Mouse (Mus musculus) kidney, adult 11 months (tissue): ENCODE results near the gene Gm49721.
A peak's percentile ranks its signal among the peaks of the same experiment; 100 is the strongest.
"Not testable (repeated sequence)": the region's sequence is repeated elsewhere in the genome, so short reads cannot be mapped to it uniquely, and the experiment has no call there.

Source experiments
- DNase-seq: peaks from one replicate; pipeline ENCODE4 v3.0.0; 2022

Gm49721 gene

DNA sequence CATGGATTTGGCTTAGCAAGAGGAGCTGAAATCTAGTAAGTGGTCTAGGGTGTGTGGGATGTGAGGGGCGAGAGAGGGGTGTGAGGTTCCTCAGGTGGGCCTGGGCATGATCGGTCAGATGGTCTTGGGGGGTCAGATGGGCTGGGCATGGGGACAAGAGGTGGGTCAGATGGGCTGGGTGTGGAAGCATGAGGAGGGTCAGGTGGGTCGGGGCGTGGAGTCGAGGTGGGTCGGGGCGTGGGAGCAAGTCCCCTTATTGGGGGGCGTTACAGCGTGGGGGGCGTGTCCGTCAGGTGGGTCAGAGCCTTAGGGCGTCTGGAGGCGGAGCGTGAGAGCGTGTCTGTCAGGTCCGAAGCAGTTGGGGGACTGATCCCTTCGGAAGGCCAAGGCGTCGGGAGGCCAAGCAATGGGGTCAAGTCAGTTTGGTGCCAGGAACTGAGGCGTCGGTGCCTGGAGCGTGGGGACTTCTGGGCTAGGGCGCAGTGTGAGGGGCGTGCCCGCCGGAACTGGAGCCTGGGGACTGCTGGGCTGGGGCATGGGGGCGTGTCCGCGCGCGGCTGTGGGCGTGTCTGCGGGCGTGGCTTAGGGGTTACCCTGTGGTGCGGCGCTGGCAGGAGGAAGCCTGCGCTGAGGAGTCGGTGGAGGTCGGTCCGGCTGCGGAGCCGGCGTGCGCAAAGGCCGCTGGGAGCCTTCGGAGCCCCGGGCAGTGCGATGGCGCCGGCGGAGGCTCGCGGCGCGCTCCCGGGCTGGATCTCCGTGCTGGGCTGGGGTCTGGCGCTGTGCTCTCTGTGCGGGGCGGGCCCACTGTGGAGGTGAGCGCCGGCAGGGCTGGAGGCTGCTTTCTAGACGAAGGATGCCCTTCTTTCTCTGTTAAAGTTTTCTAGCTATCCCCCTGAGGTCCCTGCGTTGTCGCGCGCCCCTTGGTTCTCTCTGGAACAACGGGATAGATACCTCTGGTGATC is at the start of gene Gm49721:
TSS of gene Gm49721 (plus strand) at position 618 of the 962 bp plus-strand sequence.
- DNase-seq = peak; percentile 89

DNA sequence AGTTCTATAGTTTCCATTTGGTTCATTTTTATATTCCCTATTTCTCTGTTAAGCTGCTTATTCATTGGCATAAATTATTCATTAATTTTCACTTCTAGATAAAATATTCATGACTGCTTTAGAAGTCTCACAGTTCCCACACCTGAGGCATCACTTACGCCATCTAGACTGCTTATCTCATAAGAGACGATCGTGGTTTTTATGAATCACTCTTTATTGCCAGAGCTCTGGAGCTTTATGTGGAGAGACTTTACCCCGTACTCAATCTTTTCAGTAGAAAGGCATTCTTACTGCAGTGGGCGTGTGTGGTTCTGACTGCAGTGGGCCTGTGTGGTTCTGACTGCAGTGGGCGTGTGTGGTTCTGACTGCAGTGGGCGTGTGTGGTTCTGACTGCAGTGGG is 47.1 kb upstream of the Gm49721 start:
- DNase-seq = not testable (repeated sequence)

- DNase-seq = not testable (repeated sequence)
These were observed 36.1 kb upstream of the Gm49721 start for GRCm38 (mm10) chr17:6942560-6942959.

- DNase-seq = not testable (repeated sequence)
These were observed 31.1 kb upstream of the Gm49721 start for GRCm38 (mm10) chr17:6947637-6947983.

GRCm38 (mm10) chr17:6947984-6948768 is 30.5 kb upstream of the Gm49721 start, which contains the start of gene Rsph3b:
Rsph3b (minus strand) TSS chr17:6948682.
- peak; percentile 91 for DNase-seq

DNA sequence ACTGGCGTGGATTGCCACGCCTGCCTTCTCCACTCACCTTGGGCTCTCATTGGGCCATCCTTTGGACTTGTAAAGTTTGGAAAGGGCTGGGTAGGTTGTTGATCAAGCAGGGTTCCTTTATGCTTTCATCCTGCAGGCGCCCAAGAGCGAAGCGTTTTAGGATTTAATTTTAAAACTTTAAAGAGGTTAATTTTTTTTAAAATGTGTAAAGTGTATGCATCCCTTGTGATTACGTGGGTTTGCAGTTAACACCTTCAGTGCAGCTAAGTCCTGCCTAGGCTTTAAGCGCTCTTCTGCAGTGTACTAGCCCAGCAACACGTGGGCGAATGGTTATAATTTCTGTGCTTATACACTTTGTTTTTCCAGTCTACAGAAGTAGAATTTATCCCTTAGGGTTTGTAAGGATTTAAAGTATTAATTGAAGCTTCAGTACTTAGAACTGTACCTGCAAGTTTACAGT is 29.9 kb upstream of the Gm49721 start:
- DNase-seq = not testable (repeated sequence)

DNA sequence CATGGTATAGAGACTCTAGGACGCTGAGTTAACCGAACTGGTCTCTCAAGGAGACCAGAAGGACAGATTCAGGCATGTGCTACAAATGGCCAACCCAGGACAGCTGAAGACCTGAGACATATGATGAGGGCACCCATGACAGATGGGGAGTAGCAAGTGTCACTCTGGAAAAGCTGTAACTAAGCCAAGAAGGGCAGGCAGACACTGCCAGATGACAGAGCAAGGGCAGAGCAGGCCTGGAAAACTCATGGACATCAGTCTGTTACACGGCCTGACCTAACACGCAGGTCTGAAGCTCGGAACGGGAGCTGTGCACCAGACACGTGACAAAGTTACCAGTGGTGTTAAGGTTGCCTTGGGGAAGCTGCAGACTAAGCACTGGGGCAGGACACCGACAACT is 19.8 kb upstream of the Gm49721 start:
- peak; percentile 47 for DNase-seq

DNA sequence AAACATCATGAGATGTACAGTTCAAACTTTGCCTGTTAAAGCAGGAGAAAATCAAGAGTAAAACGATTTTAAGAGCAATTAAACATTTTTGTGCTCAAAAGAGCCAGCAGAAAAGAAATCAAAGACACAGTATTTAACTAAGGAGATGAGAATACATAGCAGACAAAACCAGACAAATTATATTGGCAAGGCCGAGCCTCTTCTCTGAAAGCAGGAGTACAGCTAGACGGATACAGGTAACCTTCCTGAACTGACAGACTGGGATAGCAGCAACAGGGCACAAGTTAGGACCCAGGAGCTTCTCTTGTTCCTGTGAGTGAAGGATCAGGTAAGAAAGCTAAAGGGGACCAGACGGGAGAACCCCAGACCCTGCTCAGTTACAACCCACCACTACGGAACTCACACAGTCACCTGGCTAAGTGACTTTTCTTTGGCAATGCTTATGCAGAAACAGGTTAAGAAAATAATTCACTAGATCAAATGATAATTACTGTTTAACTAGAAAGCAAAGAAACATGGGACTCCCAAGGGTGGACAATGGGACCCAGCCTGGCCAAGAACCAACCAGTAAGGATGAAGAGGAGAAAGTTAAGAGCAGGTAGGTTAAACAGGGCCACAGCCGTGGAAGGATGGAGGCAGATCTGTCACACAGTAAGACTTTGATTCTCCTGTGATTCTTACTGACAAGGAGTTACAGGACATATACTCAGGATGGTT is 19.0 kb upstream of the Gm49721 start:
- DNase-seq = peak; percentile 78

DNA sequence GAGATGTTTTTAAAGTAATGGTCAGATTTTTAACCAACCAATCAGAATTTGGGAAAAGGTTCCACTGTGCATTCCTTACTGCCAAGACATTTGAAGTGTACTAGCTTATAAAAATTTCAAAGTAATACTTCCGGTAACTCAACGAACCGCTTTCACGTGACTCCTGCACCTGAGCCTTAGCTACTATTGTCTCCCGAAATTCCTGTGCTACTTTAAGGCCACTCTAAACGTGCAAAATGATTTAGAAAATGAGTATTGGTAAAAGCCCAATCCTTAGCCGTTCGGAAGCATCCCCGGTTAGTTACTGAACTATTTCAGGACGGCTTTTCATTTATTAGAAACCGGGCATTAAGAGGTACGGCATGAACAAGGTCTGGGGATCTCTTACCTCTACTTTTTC is 18.4 kb upstream of the Gm49721 start:
- not testable (repeated sequence) for DNase-seq

GRCm38 (mm10) chr17:6960776-6961175 is 17.9 kb upstream of the Gm49721 start, which contains the start of gene Tagap1:
Tagap1 (minus strand) TSS chr17:6961156.
- DNase-seq = peak; percentile 56

- peak; percentile 66 for DNase-seq
These were observed 17.3 kb upstream of the Gm49721 start for GRCm38 (mm10) chr17:6961181-6962000.

DNA sequence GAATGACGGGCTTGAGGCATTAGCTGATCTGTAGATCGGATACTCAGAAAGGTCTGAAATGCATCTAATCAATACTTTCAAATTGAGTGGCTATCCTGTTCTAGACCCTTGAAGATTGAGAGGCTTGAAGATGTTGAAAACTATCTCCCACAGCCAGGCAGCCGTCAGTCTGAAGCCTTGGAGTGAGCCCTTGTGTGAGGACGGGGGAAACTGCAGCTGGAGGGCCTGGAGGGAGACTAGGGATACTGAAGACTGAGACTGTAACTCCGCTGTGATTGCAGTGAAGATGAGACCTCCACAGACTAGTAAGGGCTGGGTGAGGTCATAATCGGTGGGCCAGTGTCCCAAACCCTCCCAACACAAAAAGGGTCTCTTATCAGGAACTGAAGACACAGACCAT is 16.4 kb upstream of the Gm49721 start:
- DNase-seq = peak; percentile 29

GRCm38 (mm10) chr17:6962936-6963335 is 15.8 kb upstream of the Gm49721 start:
- DNase-seq = peak; percentile 6

DNA sequence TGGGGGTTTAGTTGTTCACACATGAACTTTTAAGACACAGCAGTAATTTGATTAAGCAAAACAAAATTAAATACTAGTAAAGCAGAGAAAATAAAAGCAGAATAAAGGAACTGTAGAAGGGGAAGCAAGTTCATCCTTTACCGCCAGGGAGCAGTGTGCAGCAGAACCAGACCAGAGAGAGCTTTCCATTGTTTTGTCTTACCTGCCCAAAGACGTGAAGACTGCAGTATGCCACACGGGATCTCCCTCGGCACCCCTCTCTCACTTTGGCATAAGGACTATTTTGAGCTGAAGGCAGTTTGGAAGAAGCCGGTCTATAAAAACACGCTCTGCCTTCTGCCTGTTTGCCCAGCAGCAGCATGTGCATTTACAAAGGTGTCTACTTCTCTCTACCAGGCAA is 13.3 kb upstream of the Gm49721 start:
- peak; percentile 18 for DNase-seq

DNA sequence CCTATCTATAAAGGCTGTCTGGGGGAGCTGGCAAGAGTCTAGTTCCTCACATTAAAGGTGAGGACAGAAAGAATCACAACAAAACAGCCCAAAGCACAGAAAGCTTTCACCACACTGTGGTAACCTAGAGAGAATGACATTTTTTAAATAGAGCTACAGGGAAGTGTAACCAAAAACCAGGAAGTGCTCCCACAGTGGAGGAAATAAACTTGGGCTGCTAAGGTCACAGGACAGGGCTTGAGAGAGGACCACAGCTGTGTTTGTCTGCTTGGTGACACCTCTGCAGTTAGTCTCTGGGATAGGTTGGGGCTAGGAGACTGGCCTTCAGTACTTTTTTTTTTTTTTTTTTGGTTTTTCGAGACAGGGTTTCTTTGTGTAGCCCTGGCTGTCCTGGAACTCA is 11.0 kb upstream of the Gm49721 start:
- DNase-seq = not testable (repeated sequence)

- not testable (repeated sequence) for DNase-seq
These were observed 8.4 kb upstream of the Gm49721 start, which contains the start of gene Rnaset2b for GRCm38 (mm10) chr17:6970334-6970733. Rnaset2b (plus strand) TSS chr17:6970634.

DNA sequence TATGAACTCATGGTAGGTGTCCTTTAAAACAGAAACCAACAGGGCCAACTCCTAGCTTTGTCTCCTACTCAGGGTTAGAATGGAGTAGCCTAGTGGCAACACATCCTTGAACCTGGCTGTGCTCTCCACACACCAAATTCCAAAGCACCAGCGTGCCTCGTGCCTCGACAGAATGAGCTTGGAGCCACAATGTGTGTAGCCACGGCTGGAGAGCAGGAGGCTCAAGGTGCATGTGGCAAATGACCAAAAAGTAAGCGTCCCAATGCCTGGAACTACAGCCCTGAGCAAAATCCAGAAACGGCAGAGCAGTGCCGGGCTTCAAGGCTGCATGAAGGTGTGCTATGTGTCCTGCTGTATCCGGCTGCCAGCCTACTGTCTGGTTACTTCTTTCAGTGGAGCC is 7.5 kb upstream of the Gm49721 start:
- DNase-seq = peak; percentile 54

GRCm38 (mm10) chr17:6972836-6973396 is 5.8 kb upstream of the Gm49721 start:
- DNase-seq = not testable (repeated sequence)

DNA sequence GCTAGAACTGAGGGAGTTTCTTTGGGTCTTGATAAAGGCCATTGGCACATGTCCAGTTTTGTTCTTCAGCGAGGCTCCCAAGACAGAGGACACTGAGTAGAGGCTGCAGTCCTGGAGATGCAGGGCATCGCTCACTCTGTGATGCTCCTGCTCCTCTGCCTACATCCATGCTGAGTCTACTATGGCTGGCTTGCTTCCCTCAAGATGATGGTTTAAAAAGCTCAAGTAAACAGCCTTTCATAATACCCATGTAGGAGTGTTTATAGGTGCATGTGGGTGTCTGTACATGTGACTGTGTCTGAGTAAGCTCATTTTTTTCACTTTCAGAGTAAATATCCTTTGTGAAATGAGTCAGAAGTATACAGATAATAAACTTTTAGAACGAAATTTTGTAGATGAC is 3.7 kb upstream of the Gm49721 start:
- not testable (repeated sequence) for DNase-seq

DNA sequence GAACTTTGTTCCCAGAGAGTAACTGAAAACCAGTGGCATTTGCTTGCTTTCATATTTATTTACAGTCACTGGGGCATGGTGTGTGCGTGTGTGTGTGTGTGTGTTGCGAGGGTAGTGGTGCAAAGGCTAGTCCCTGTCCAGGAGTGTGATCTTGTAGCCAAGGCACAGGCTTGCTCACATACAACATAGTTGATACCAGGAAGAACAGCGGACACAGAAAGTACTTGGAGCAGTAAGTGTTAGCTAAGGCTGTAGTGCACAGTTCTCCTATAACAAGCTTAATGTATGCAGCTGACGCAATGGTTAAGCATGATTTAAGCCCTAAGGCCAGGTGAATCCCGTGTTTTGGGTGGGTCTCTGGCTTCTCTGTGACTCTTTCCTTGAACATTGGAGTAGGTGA is 676 bp downstream of the Gm49721 start:
- not testable (repeated sequence) for DNase-seq

DNA sequence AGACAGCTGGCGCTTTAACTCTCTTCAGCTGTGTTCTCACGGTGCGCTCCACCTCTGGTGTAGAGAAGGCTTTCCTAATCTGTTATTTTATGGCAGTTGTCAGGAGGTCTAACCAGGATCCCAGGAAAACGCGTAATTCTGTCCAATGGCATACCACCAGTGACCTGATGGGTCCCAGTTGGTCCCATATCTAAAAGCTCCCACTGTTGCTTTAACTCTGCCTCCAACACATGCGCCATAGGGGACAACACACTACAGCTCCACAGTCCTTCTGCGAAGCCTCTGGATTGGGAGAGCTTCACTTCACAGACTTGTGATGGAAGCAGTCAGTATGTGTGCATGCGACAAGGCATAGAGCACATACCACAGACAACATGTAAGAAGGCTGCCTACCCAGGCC is 1.4 kb downstream of the Gm49721 start:
- DNase-seq = not testable (repeated sequence)
